Mouse (Mus musculus) liver, embryonic 12.5 days (tissue): ENCODE measurements around the gene Sirt3. TPM values are rescaled to one million over a fixed set of nuclear protein-coding genes. Genes with fewer than 3 reads are reported as not detected.

Experiments
- ATAC-seq: fragments of 200-750 bp; cut with Nextera tagmentation; 2 replicates; pipeline ENCODE4 v1.8.0; 2017; ENCODE audit warnings: moderate number of reproducible peaks, mild to moderate bottlenecking, moderate library complexity
- H3K27ac ChIP-seq: fragments of 300-500 bp; sonication (generic); 2 replicates; pipeline ENCODE4 v1.5.1; 2016; ENCODE audit warnings: mild to moderate bottlenecking
- H3K27me3 ChIP-seq: fragments of 300-500 bp; sonication (generic); replicated peaks from 2 replicates; pipeline ENCODE4 v1.6.1; 2016; ENCODE audit warnings: mild to moderate bottlenecking, moderate library complexity
- H3K36me3 ChIP-seq: fragments of 300-500 bp; sonication (generic); 2 replicates; pipeline ENCODE4 v1.6.1; 2016; ENCODE audit warnings: mild to moderate bottlenecking, moderate library complexity
- H3K4me1 ChIP-seq: fragments of 300-500 bp; sonication (generic); 2 replicates; pipeline ENCODE4 v1.6.1; 2016
- H3K4me2 ChIP-seq: fragments of 300-500 bp; sonication (generic); 2 replicates; pipeline ENCODE4 v1.6.1; 2016; ENCODE audit warnings: mild to moderate bottlenecking, moderate library complexity
- H3K4me3 ChIP-seq: fragments of 300-500 bp; sonication (generic); 2 replicates; pipeline ENCODE4 v1.5.1; 2016; ENCODE audit warnings: mild to moderate bottlenecking, moderate library complexity
- H3K9ac ChIP-seq: fragments of 300-500 bp; sonication (generic); 2 replicates; pipeline ENCODE4 v1.6.1; 2016; ENCODE audit warnings: mild to moderate bottlenecking, moderate library complexity
- H3K9me3 ChIP-seq: fragments of 300-500 bp; sonication (generic); replicated peaks from 2 replicates; pipeline ENCODE4 v1.6.1; 2016; ENCODE audit warnings: mild to moderate bottlenecking, moderate library complexity
- WGBS: fragments of 180-500 bp; shearing (Covaris S2); methylation state at CpG from one replicate; pipeline ENCODE4 v1.1.7; 2016; ENCODE audit not compliant: insufficient replicate concordance; 5-methylcytosine and 5-hydroxymethylcytosine counted together
- polyA plus RNA-seq: library from polyadenylated mRNA; unstranded; fragments of >200 nt; fragmentation: Nextera tagmentation; extraction: Ambion mirVana; gene quantifications from 2 replicates; pipeline ENCODE4 v1.2.1, GENCODE M21; 2016

Sirt3 gene
- 16.0 and 18.1 TPM in 2 replicates for polyA plus RNA-seq

- Histone ChIP-seq H3K36me3 (peaks cover 49% of the 10 kb centered on the region), H3K4me1 (peaks cover 43% of the 10 kb centered on the region), H3K27me3 (no peaks in the 10 kb centered on the region), H3K27ac (peak within 1 kb of the TSS; percentile 90), H3K9ac (peak within 1 kb of the TSS; percentile 88), H3K4me3 (peak within 1 kb of the TSS; percentile 99), H3K9me3 (no peaks in the 10 kb centered on the region), H3K4me2 (peak within 1 kb of the TSS; percentile 91)
- ATAC-seq: peak; percentile 92
- under 1% methylated on average over 59 of the region's 59 CpGs for WGBS
Measured at GRCm38 (mm10) chr7:140881696-140882468, at the start of gene Sirt3, which contains the start of gene Psmd13. TSS of gene Sirt3 (minus strand) at chr7:140882309. TSS of gene Psmd13 (plus strand) at chr7:140881968.

DNA sequence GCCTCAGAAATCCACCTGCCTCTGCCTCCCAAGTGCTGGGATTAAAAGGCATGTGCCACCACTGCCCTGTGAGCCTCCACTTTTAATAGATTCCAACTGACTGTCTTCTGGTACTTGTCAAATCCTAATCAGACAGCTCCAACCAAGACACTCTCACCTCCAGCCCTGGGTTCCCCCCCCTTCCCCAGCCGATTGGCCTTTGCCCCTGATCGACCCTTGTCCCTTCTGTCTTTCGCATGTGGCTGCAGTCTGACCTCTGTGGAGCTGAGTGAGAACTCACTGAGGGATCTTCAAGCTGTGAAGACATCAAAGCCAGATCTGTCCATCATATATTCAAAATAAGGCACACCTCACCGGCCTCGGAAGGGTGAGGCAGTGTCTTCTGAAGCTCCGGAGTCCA, 45.1 kb upstream of the Sirt3 start:
- H3K4me1 ChIP-seq: peaks cover 12% of the 10 kb centered on the region
- no peaks in the 10 kb centered on the region for H3K9me3 ChIP-seq
- no peak overlapping the region for H3K4me3 ChIP-seq
- no peak overlapping the region for H3K4me2 ChIP-seq
- peaks cover 47% of the 10 kb centered on the region for H3K27me3 ChIP-seq
- no peak overlapping the region for H3K9ac ChIP-seq
- H3K36me3 ChIP-seq: peaks cover 6% of the 10 kb centered on the region; the same call in 1 of the 2 replicates
- WGBS: 74% methylated on average over 6 of the region's 6 CpGs
- no peak for ATAC-seq
- no peak overlapping the region for H3K27ac ChIP-seq

- no peak overlapping the region for H3K27ac ChIP-seq
- ATAC-seq: no peak
- H3K4me1 ChIP-seq: peaks cover 40% of the 10 kb centered on the region
- no peaks in the 10 kb centered on the region for H3K36me3 ChIP-seq
- peaks cover 79% of the 10 kb centered on the region for H3K27me3 ChIP-seq
- H3K9ac ChIP-seq: no peak overlapping the region
- H3K4me3 ChIP-seq: peak overlapping the region; percentile 37
- 25% methylated on average over 30 of the region's 30 CpGs for WGBS
- peak overlapping the region; percentile 63 for H3K4me2 ChIP-seq
- no peaks in the 10 kb centered on the region for H3K9me3 ChIP-seq
Measured at GRCm38 (mm10) chr7:140923070-140923775, 41.1 kb upstream of the Sirt3 start.

DNA sequence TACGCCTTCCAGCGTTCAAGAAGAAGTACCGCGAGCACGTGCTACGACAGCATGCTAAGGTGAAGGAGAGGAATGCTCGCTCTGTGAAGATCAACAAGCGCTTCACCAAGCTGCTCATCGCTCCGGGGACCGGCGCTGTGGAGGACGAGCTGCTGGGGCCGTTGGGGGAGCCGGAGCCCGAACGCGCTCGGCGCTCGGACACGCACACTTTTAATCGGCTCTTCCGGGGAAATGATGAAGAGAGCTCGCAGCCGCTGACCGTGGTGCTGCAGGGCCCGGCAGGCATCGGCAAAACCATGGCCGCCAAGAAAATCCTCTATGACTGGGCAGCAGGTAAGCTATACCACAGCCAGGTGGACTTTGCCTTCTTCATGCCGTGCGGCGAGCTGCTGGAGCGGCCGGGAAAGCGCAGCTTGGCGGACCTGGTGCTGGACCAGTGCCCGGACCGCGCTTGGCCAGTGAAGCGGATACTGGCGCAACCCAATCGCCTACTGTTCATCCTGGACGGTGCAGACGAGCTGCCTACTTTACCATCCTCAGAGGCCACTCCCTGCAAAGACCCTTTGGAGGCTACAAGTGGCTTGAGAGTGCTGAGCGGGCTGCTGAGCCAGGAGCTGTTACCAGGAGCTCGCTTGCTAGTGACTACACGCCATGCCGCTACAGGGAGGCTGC, 40.4 kb upstream of the Sirt3 start:
- 3% methylated on average over 49 of the region's 49 CpGs for WGBS
- Histone ChIP-seq H3K4me1 (peaks cover 40% of the 10 kb centered on the region), H3K9ac (no peak overlapping the region), H3K27ac (no peak overlapping the region), H3K27me3 (peaks cover 82% of the 10 kb centered on the region), H3K4me3 (peak overlapping the region; percentile 37), H3K4me2 (peak overlapping the region; percentile 63), H3K9me3 (no peaks in the 10 kb centered on the region), H3K36me3 (no peaks in the 10 kb centered on the region)
- ATAC-seq: no peak

DNA sequence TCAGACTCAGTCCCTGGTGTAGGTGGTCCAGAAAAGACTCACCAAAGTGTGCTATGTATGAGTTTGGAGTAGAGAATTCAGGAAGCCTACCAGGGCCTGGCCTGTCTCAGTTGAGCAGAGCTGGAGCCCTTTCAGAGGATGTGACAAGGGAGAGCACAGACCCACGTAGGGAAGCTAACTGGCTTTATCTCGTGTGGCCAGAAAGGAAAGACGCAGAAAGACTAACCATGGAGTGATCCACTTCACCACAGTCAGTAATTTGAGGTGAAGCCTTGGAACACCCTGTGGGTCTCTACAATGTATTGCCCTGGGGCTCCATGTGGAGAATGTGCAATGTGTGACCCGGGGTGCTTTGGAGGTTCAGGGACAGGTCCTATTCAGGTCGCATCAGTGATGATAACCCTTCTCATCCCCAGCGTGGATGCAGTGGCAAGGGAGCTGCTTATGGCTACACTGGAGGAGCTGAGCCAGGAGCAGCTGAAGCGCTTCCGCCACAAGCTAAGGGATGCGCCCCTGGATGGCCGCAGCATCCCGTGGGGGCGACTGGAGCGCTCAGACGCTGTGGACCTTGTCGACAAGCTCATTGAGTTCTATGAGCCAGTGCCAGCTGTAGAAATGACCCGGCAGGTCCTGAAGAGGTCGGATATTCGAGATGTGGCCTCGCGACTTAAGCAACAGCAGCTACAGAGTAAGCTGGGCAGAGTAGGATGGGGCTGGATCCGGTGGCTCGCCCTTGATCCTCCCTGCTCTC, 39.3 kb upstream of the Sirt3 start:
- Histone ChIP-seq H3K4me3 (no peak overlapping the region), H3K27me3 (peaks cover 79% of the 10 kb centered on the region), H3K36me3 (no peaks in the 10 kb centered on the region), H3K9me3 (no peaks in the 10 kb centered on the region), H3K4me1 (peaks cover 40% of the 10 kb centered on the region), H3K4me2 (peak overlapping the region; percentile 63; the same call in 1 of the 2 replicates), H3K27ac (no peak overlapping the region), H3K9ac (no peak overlapping the region)
- 24% methylated on average over 22 of the region's 22 CpGs for WGBS
- no peak for ATAC-seq

DNA sequence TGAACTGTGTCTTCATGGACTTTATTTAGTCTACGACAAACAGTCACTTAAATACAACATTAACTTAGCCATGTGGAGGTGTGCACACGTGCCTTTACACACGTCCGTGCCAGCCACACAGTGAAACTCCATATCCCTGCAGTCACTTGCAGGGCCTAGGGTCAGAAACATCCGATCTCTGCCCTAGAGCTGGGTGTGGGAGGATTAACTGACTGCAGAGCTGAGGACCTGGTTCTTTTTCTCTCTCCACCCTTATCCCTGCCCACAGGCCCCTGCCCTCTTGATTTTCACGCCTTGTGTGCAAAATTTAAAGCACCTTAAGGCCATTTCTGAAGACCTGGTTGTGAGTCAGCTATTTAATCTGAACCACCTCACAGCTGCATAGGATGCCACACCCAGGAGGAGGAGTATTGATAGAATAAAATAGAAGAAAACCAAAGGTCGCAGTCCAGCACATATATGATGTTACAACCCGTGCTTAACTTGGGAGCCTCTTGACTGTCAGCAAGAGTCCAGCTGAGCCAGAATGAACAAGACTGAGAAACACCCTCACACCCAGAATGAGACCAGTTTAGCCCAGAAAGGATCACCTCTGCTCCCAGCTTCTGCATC, 38.4 kb upstream of the Sirt3 start, which contains the start of gene Nlrp6:
Gene Nlrp6, plus strand, starts transcription at position 485 of the 612 bp plus-strand sequence.
- Histone ChIP-seq H3K4me1 (peaks cover 40% of the 10 kb centered on the region), H3K4me2 (peak within 1 kb of the TSS; percentile 63; the same call in 1 of the 2 replicates), H3K27me3 (peaks cover 72% of the 10 kb centered on the region), H3K4me3 (no peak within 1 kb of the TSS), H3K36me3 (no peaks in the 10 kb centered on the region), H3K9me3 (no peaks in the 10 kb centered on the region), H3K9ac (no peak within 1 kb of the TSS), H3K27ac (no peak within 1 kb of the TSS)
- WGBS: 54% methylated on average over 8 of the region's 8 CpGs
- no peak for ATAC-seq

DNA sequence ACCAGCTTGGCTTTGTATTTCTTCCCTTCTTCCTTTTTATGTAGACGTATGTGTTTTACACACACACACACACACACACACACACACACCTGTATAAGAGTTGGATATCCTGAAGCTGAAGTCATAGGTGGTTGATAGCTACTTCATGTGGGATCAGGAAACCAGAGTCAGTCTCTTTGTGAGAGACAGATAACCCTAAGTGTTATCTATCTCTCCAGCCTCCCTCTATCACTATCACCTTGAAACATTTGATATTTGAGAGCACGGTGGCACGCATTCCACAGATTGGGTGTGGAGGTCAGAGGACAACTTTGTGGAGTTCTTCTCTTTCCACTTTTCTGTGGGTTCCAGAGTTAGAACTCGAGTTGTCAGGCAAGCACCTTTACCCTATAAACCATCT, 37.8 kb upstream of the Sirt3 start:
- Histone ChIP-seq H3K4me2 (no peak overlapping the region), H3K27me3 (peaks cover 65% of the 10 kb centered on the region), H3K4me3 (no peak overlapping the region), H3K9me3 (no peaks in the 10 kb centered on the region), H3K9ac (no peak overlapping the region), H3K4me1 (peaks cover 40% of the 10 kb centered on the region), H3K36me3 (no peaks in the 10 kb centered on the region), H3K27ac (no peak overlapping the region)
- no peak for ATAC-seq
- 20% methylated on average over 4 of the region's 4 CpGs for WGBS

GRCm38 (mm10) chr7:140914031-140914690, 32.1 kb upstream of the Sirt3 start:
- no peaks in the 10 kb centered on the region for H3K36me3 ChIP-seq
- WGBS: 72% methylated on average over 8 of the region's 8 CpGs
- no peaks in the 10 kb centered on the region for H3K9me3 ChIP-seq
- peaks cover 13% of the 10 kb centered on the region for H3K4me1 ChIP-seq
- H3K4me2 ChIP-seq: no peak overlapping the region
- no peak overlapping the region for H3K9ac ChIP-seq
- ATAC-seq: no peak
- no peak overlapping the region for H3K27ac ChIP-seq
- no peak overlapping the region for H3K4me3 ChIP-seq
- peaks cover 11% of the 10 kb centered on the region; the same call in 1 of the 2 replicates for H3K27me3 ChIP-seq

- H3K27me3 ChIP-seq: peaks cover 4% of the 10 kb centered on the region; the same call in 1 of the 2 replicates
- H3K27ac ChIP-seq: peak overlapping the region; percentile 32; the same call in 1 of the 2 replicates
- WGBS: 64% methylated on average over 5 of the region's 5 CpGs
- no peak overlapping the region for H3K9ac ChIP-seq
- 0 out of 2 replicates have a peak overlapping the region, but pooled peaks have one; percentile 13 for H3K4me2 ChIP-seq
- H3K4me3 ChIP-seq: no peak overlapping the region
- H3K9me3 ChIP-seq: no peaks in the 10 kb centered on the region
- H3K4me1 ChIP-seq: peaks cover 21% of the 10 kb centered on the region
- no peaks in the 10 kb centered on the region for H3K36me3 ChIP-seq
- ATAC-seq: no peak
Measured at GRCm38 (mm10) chr7:140912846-140913482, 30.9 kb upstream of the Sirt3 start.

DNA sequence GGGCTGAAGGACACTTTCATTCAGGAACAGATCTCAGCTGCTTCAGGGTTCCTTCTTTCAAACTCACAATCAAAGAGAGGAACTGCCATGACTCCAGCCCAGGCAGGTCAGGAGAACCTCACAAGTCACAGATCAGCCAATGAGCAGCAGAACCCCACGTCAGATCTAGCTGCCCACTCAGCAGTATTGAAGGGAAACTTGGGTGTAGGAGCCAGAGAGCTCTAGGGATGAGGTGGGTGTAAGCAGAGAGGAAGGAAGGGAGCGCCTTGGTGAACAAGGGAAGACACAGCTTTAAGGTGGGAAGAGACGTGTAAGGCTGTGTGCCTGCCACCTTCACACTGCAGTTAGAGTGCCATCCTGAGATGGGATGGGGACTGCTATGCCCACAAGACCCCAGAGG, 30.2 kb upstream of the Sirt3 start:
- Histone ChIP-seq H3K4me3 (no peak overlapping the region), H3K4me1 (peaks cover 21% of the 10 kb centered on the region), H3K9me3 (no peaks in the 10 kb centered on the region), H3K27ac (peak overlapping the region; percentile 32; the same call in 1 of the 2 replicates), H3K4me2 (no peak overlapping the region), H3K27me3 (peaks cover 3% of the 10 kb centered on the region; the same call in 1 of the 2 replicates), H3K9ac (no peak overlapping the region), H3K36me3 (no peaks in the 10 kb centered on the region)
- ATAC-seq: no peak
- 38% methylated on average over 3 of the region's 3 CpGs for WGBS
